Mouse (Mus musculus) forebrain, postnatal 0 days (tissue): ENCODE measurements around the gene Tyw1. TPM values are rescaled to one million over a fixed set of nuclear protein-coding genes. Genes with fewer than 3 reads are reported as not detected.

ENCODE experiments used
- ATAC-seq: fragments of 200-750 bp; cut with Nextera tagmentation; 2 replicates; pipeline ENCODE4 v1.8.0; 2017; ENCODE audit warnings: mild to moderate bottlenecking, moderate library complexity
- DNase-seq: peaks from one replicate; pipeline ENCODE4 v3.0.0-alpha.2; 2015
- H3K27ac ChIP-seq: fragments of 300-500 bp; sonication (generic); 2 replicates; pipeline ENCODE4 v1.5.1; 2014; ENCODE audit warnings: low read depth, mild to moderate bottlenecking, antibody characterized with exemption, low read length, moderate library complexity, mixed read lengths
- H3K27me3 ChIP-seq: fragments of 300-500 bp; sonication (generic); 2 replicates; pipeline ENCODE4 v1.6.1; 2014; ENCODE audit warnings: mild to moderate bottlenecking, low read length, mixed read lengths; ENCODE audit not compliant: insufficient read depth
- H3K36me3 ChIP-seq: fragments of 300-500 bp; sonication (generic); 2 replicates; pipeline ENCODE4 v1.6.1; 2014; ENCODE audit warnings: mild to moderate bottlenecking, moderate library complexity; ENCODE audit not compliant: insufficient read depth
- H3K4me1 ChIP-seq: fragments of 300-500 bp; sonication (generic); 2 replicates; pipeline ENCODE4 v1.6.1; 2014; ENCODE audit warnings: antibody characterized with exemption; ENCODE audit not compliant: insufficient read depth
- H3K4me2 ChIP-seq: fragments of 300-500 bp; sonication (generic); 2 replicates; pipeline ENCODE4 v1.6.1; 2014; ENCODE audit warnings: low read depth, mild to moderate bottlenecking, moderate library complexity
- H3K4me3 ChIP-seq: fragments of 300-500 bp; sonication (generic); 2 replicates; pipeline ENCODE4 v1.5.1; 2014; ENCODE audit warnings: low read depth, low read length, mixed read lengths
- H3K9ac ChIP-seq: fragments of 300-500 bp; sonication (generic); 2 replicates; pipeline ENCODE4 v1.6.1; 2014; ENCODE audit warnings: mild to moderate bottlenecking
- H3K9me3 ChIP-seq: fragments of 300-500 bp; sonication (generic); 2 replicates; pipeline ENCODE4 v1.6.1; 2016; ENCODE audit warnings: low read length
- CTCF ChIP-seq: sonication (generic); IDR thresholded peaks from 2 replicates; pipeline ENCODE4 v1.5.1; 2016; ENCODE audit warnings: antibody characterized with exemption, control low read depth, low read depth
- WGBS: fragments of 180-500 bp; shearing (Covaris S2); extraction: QIAGEN DNeasy Blood & Tissue Kit; methylation state at CpG from one replicate; pipeline ENCODE4 v1.1.7; 2014; 5-methylcytosine and 5-hydroxymethylcytosine counted together
- polyA plus RNA-seq: library from polyadenylated mRNA; unstranded; fragments of >200 nt; fragmentation: Nextera tagmentation; extraction: Ambion mirVana; gene quantifications from 2 replicates; pipeline ENCODE4 v1.2.1, GENCODE M21; 2015
- total RNA-seq: library from RNA; depleted of rRNA; stranded (reverse); fragments of >200 nt; gene quantifications from 2 replicates; pipeline ENCODE4 v1.2.3, GENCODE M21; 2014

The Tyw1 gene
- total and polyA plus RNA-seq, 2 experiments from 2014 or later = 18.5 to 19.8 TPM

- DNase-seq (peak; percentile 46), ATAC-seq (no peak)
- no peaks in the 10 kb centered on the region for H3K9me3 ChIP-seq
- 67% methylated on average over 11 of the region's 11 CpGs for WGBS
- peak; percentile 61 for TF ChIP-seq CTCF
- H3K27ac ChIP-seq = no peak overlapping the region
- H3K4me2 ChIP-seq = no peak overlapping the region
- peaks cover 26% of the 10 kb centered on the region for H3K36me3 ChIP-seq
- no peaks in the 10 kb centered on the region for H3K27me3 ChIP-seq
- no peaks in the 10 kb centered on the region for H3K4me1 ChIP-seq
- no peak overlapping the region for H3K4me3 ChIP-seq
- no peak overlapping the region for H3K9ac ChIP-seq
Measured at GRCm38 (mm10) chr5:130263454-130263853, 8.0 kb downstream of the Tyw1 start.

GRCm38 (mm10) chr5:130264433-130265005 lies 9.1 kb downstream of the Tyw1 start:
- ATAC-seq (no peak), DNase-seq (no peak)
- TF ChIP-seq CTCF = no peak
- 96% methylated on average over 6 of the region's 6 CpGs for WGBS
- Histone ChIP-seq H3K27ac (no peak overlapping the region), H3K9me3 (no peaks in the 10 kb centered on the region), H3K4me3 (no peak overlapping the region), H3K36me3 (peaks cover 34% of the 10 kb centered on the region), H3K9ac (no peak overlapping the region), H3K4me2 (no peak overlapping the region), H3K27me3 (no peaks in the 10 kb centered on the region), H3K4me1 (no peaks in the 10 kb centered on the region)

- Histone ChIP-seq H3K4me3 (no peak overlapping the region), H3K27me3 (no peaks in the 10 kb centered on the region), H3K36me3 (peaks cover 40% of the 10 kb centered on the region), H3K9me3 (no peaks in the 10 kb centered on the region), H3K4me1 (no peaks in the 10 kb centered on the region), H3K9ac (no peak overlapping the region), H3K27ac (no peak overlapping the region), H3K4me2 (no peak overlapping the region)
- peak; percentile 71 for TF ChIP-seq CTCF
- DNase-seq (peak; percentile 56), ATAC-seq (no peak)
- 82% methylated on average over 7 of the region's 7 CpGs for WGBS
Measured at GRCm38 (mm10) chr5:130266651-130267050, 11.2 kb downstream of the Tyw1 start.

GRCm38 (mm10) chr5:130267316-130267715 lies 11.9 kb downstream of the Tyw1 start:
- Histone ChIP-seq H3K36me3 (peaks cover 40% of the 10 kb centered on the region), H3K4me2 (no peak overlapping the region), H3K4me3 (no peak overlapping the region), H3K9ac (no peak overlapping the region), H3K27ac (no peak overlapping the region), H3K4me1 (no peaks in the 10 kb centered on the region), H3K9me3 (no peaks in the 10 kb centered on the region), H3K27me3 (no peaks in the 10 kb centered on the region)
- DNase-seq (no peak), ATAC-seq (no peak)
- 90% methylated on average over 1 of the region's 1 CpGs for WGBS
- TF ChIP-seq CTCF = peak; percentile 64

DNA sequence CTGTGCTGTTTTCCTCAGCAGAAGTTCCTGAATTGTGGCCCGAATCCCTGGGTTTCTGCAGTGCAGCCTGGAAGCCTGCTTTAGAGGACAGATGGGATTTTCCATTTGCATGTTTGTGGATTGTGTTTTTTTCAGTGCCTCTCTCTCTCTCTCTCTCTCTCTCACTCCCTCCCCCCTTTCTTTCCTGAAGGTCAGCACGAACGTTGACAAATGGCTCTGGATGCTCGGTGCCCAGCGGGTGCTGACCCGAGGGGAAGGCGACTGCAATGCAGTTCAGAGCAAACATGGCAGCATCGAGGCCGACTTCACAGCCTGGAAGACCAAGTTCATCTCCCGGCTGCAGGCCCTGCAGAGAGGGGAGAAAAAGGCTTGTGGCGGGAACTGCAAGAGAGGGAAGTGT lies 13.6 kb downstream of the Tyw1 start:
- ATAC-seq (no peak), DNase-seq (peak; percentile 39)
- Histone ChIP-seq H3K4me2 (no peak overlapping the region), H3K27me3 (no peaks in the 10 kb centered on the region), H3K9me3 (no peaks in the 10 kb centered on the region), H3K9ac (no peak overlapping the region), H3K4me3 (no peak overlapping the region), H3K36me3 (peaks cover 41% of the 10 kb centered on the region), H3K4me1 (no peaks in the 10 kb centered on the region), H3K27ac (peak overlapping the region; percentile 35; the same call in 1 of the 2 replicates)
- no peak for TF ChIP-seq CTCF
- WGBS = 87% methylated on average over 11 of the region's 11 CpGs

DNA sequence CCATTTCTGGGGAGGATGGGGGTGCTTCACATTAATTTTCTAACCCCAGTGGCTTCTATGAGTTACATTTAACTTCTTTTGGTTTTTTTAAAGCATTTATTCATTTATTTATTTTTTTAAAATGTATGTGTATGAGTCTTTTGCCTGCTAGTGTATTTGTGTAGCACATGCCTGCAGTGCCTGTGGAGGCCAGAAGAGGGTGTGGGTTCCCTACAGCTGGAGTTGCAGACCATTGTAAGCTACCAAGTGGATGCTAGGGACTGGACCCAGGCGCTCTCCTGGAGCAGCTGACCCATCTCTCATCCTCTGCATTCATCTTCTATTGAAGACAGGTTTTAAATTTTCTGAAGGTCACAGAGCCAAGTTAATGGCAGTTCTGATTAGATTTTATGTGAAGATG lies 16.9 kb downstream of the Tyw1 start:
- peak; percentile 46 for TF ChIP-seq CTCF
- H3K27ac ChIP-seq = no peak overlapping the region
- WGBS = 92% methylated on average over 1 of the region's 1 CpGs
- no peaks in the 10 kb centered on the region for H3K4me1 ChIP-seq
- H3K4me2 ChIP-seq = no peak overlapping the region
- ATAC-seq (no peak), DNase-seq (no peak)
- H3K36me3 ChIP-seq = peaks cover 51% of the 10 kb centered on the region
- no peaks in the 10 kb centered on the region for H3K27me3 ChIP-seq
- H3K9me3 ChIP-seq = no peaks in the 10 kb centered on the region
- no peak overlapping the region for H3K4me3 ChIP-seq
- H3K9ac ChIP-seq = no peak overlapping the region

DNA sequence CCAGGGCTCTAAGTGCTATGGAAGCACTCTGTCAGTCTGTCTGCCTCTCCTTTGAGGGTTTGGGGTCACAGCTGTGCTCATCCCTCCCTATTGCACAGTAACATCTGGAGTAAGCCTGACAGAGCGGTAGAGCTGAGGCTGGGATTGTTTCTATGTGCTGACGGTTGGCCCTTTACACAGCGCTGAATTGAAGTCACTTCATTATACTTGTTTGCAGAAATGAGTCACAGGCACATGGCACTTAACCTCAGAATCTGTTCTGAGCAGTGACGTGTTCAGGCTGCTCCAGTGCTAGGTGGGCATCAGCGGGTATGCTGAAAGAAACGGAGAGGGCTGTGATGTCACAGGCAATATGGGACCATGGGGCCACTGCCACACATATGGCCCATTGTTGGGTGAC lies 17.6 kb downstream of the Tyw1 start:
- Histone ChIP-seq H3K4me2 (no peak overlapping the region), H3K9me3 (no peaks in the 10 kb centered on the region), H3K9ac (no peak overlapping the region), H3K4me3 (no peak overlapping the region), H3K4me1 (no peaks in the 10 kb centered on the region), H3K27me3 (no peaks in the 10 kb centered on the region), H3K36me3 (peaks cover 47% of the 10 kb centered on the region), H3K27ac (no peak overlapping the region)
- no peak for TF ChIP-seq CTCF
- ATAC-seq (no peak), DNase-seq (no peak)
- WGBS = 91% methylated on average over 6 of the region's 6 CpGs
